Mouse (Mus musculus): ENCODE measurements around the gene Mymx. TPM values are rescaled to one million over a fixed set of nuclear protein-coding genes. Genes with fewer than 3 reads are reported as not detected.

The Mymx gene
- polyA plus RNA-seq, 2 experiments: 37.8 to 53.5 TPM

DNA sequence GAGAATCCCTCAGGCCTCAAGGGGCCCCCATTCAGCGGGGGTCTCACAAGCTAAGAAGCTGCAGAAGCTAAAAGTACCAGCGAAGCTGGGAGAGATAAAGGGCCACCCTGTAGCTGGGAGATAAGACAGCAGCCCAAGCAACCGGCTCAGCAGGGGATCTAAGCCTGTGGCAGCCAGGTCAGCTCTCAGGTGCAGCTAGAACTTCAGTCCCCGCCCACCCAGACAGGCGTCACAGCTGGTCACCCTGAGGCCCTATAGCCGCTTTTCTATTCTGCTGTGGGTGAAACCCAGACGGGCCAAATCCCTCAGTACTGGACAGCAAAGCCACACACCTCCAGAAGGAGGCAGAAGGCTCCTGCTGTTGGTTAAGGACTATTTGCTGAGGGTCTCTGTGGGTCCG lies 8.4 kb downstream of the Mymx start:
- no peak for ATAC-seq (ENCODE audit: low FRiP score, low read depth)

DNA sequence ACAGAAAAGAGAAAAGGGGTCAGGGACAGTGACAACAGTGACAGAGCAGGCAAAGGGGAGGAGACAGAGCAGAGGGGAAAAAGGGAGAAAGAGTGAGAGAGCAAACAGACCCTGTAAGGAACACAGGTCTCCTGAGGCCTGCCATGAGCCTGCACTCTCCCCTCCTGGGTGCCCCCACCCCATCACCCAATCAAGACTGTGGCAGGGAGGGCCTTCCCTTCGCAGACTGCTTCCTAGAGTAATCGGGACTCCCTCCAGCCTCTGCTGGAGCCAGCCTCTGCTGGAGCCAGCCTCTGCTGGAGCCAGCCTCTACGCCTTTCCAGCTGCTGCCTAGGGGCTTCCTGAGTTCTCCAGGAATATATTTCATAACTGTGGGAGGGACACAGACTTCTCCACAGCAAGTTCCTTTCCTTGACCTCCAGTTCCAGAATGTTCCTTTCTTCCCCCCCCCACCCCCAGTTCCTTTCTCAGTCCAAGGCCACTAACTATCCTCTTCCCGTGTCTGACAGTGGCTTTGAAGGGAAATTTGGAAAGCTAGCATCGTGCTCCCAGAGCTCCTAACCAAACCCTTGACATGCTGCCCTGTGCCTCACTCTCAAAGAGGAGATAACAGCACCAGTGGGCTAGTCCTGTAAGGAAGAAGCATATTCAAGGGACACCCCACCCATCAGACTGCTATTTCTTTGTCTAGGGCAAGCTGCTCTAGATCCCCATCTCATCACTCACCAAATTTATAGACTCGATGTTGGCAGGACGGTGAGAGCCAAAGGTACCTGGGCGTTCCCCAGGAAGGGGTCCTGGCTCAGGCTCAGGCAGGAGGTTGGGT lies 9.1 kb downstream of the Mymx start:
- Histone ChIP-seq H3K9me3 (ENCODE audit: control insufficient read depth, low read length) (no peaks in the 10 kb centered on the region), H3K27ac (replicated peaks; ENCODE audit: low read depth, low read length) (no peak overlapping the region), H3K9ac (ENCODE audit: low read depth, low read length, severe bottlenecking) (0 out of 2 replicates have a peak overlapping the region, but pooled peaks have one; percentile 17), H3K27me3 (ENCODE audit: control insufficient read depth, insufficient read depth, low read length) (no peaks in the 10 kb centered on the region), H3K4me3 (replicated peaks; ENCODE audit: low read length) (no peak overlapping the region; the same call in 1 of the 2 replicates), H3K4me1 (ENCODE audit: control insufficient read depth, insufficient read depth, low read length) (peaks cover 48% of the 10 kb centered on the region), H3K36me3 (ENCODE audit: control insufficient read depth, insufficient read depth, low read length) (peaks cover 17% of the 10 kb centered on the region), H3K4me2 (replicated peaks; ENCODE audit: low read depth, low read length, severe bottlenecking) (peak overlapping the region; percentile 88)
- TF ChIP-seq POLR2A (IDR thresholded peaks at IDR 0.05; ENCODE audit: borderline replicate concordance, extremely low read depth, insufficient read depth, insufficient read length): no peak
- no peak for DNase-seq (ENCODE audit: low spot score)
- 50% methylated on average over 7 of the region's 8 CpGs for WGBS
- no peak for ATAC-seq (ENCODE audit: low FRiP score, low read depth)

More for the DNA sequence above, 8.4 kb downstream of the Mymx start:
- Histone ChIP-seq H3K36me3 (ENCODE audit: control insufficient read depth, insufficient read depth, low read length) (peaks cover 10% of the 10 kb centered on the region), H3K27ac (replicated peaks; ENCODE audit: low read depth, low read length) (no peak overlapping the region), H3K4me2 (replicated peaks; ENCODE audit: low read depth, low read length, severe bottlenecking) (peak overlapping the region; percentile 88), H3K4me3 (replicated peaks; ENCODE audit: low read length) (no peak overlapping the region), H3K9me3 (ENCODE audit: control insufficient read depth, low read length) (no peaks in the 10 kb centered on the region), H3K27me3 (ENCODE audit: control insufficient read depth, insufficient read depth, low read length) (no peaks in the 10 kb centered on the region), H3K9ac (ENCODE audit: low read depth, low read length, severe bottlenecking) (no peak overlapping the region), H3K4me1 (ENCODE audit: control insufficient read depth, insufficient read depth, low read length) (peaks cover 48% of the 10 kb centered on the region)
- TF ChIP-seq POLR2A (IDR thresholded peaks at IDR 0.05; ENCODE audit: borderline replicate concordance, extremely low read depth, insufficient read depth, insufficient read length): no peak
- DNase-seq (ENCODE audit: low spot score): no peak
- WGBS: 33% methylated on average over 8 of the region's 8 CpGs

DNA sequence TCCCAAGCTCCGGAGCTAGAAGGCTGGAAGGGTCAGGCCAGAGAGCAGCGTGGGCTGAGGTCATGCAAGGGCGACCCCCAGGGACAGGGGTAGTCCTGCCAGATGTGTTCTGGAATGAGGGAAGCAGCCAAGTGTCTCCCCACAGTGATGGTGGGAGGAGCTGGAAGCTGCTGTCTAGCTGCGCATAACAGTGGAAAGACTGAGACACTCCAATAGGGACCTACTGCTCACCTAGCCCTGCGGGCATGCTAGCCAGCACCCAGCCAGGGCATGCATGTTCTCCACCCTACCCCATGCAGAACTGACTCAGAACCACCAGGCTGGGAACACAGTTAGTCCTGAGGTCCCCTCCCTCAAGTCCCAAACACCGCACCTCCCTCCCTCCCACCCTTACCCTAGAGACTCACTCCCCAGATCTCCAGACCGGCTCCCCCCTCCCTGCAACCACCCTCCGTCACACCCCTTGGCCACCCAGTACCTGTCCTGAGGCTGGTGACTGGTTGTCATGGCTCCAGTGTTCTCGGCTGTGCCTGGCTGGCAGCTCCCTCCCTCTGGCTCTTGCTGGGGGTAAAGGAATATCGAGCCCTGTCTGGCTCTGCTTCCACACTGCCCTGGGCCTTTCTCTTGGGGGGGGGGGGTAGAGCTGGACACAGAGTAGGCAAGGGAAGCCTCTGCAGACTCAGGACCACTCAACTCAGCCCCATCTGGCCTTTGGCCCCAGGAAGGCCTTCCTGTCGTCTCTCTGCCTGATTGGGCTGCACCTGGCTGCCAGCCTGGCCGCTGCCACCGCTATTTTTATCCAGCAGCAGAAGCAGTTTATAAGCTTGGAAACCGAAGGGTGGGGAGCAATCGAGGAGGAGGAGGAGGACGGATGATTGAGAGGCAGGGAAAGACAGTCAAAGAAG lies 9.9 kb downstream of the Mymx start:
- Histone ChIP-seq H3K9me3 (ENCODE audit: control insufficient read depth, low read length) (no peaks in the 10 kb centered on the region), H3K4me2 (replicated peaks; ENCODE audit: low read depth, low read length, severe bottlenecking) (peak overlapping the region; percentile 28), H3K27me3 (ENCODE audit: control insufficient read depth, insufficient read depth, low read length) (no peaks in the 10 kb centered on the region), H3K9ac (ENCODE audit: low read depth, low read length, severe bottlenecking) (0 out of 2 replicates have a peak overlapping the region, but pooled peaks have one; percentile 17), H3K4me1 (ENCODE audit: control insufficient read depth, insufficient read depth, low read length) (peaks cover 45% of the 10 kb centered on the region), H3K27ac (replicated peaks; ENCODE audit: low read depth, low read length) (no peak overlapping the region), H3K4me3 (replicated peaks; ENCODE audit: low read length) (no peak overlapping the region; the same call in 1 of the 2 replicates), H3K36me3 (ENCODE audit: control insufficient read depth, insufficient read depth, low read length) (peaks cover 22% of the 10 kb centered on the region)
- 41% methylated on average over 16 of the region's 16 CpGs for WGBS
- DNase-seq (ENCODE audit: low spot score) (no peak), ATAC-seq (ENCODE audit: low FRiP score, low read depth) (no peak)
- TF ChIP-seq POLR2A (IDR thresholded peaks at IDR 0.05; ENCODE audit: borderline replicate concordance, extremely low read depth, insufficient read depth, insufficient read length): no peak

DNA sequence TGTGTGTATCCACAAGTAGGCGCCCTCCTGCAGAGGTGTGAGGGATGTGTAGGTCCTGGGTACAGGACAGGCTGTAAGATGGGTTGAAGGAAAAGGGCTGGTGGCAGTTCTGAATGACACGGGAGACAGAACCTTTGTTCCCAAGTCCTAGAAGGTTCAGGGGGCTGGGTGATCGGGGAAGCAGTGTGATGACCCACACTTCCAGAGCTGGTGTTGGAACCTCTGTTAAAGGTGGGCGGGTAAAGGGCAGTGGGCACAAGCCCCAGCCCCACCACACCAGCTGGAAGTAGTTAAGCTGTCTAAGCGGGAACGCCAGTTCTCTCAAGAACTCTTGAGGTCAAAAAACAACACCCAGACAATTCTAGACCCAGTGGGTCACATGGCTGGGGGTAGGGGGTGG lies 11.5 kb downstream of the Mymx start:
- 54% methylated on average over 6 of the region's 6 CpGs for WGBS
- DNase-seq (ENCODE audit: low spot score): no peak
- H3K4me2 ChIP-seq (replicated peaks; ENCODE audit: low read depth, low read length, severe bottlenecking): no peak overlapping the region
- H3K9me3 ChIP-seq (ENCODE audit: control insufficient read depth, low read length): no peaks in the 10 kb centered on the region
- H3K27ac ChIP-seq (replicated peaks; ENCODE audit: low read depth, low read length): no peak overlapping the region
- H3K4me1 ChIP-seq (ENCODE audit: control insufficient read depth, insufficient read depth, low read length): peaks cover 34% of the 10 kb centered on the region
- H3K9ac ChIP-seq (ENCODE audit: low read depth, low read length, severe bottlenecking): no peak overlapping the region
- peaks cover 23% of the 10 kb centered on the region for H3K36me3 ChIP-seq (ENCODE audit: control insufficient read depth, insufficient read depth, low read length)
- H3K4me3 ChIP-seq (replicated peaks; ENCODE audit: low read length): no peak overlapping the region
- TF ChIP-seq POLR2A (IDR thresholded peaks at IDR 0.05; ENCODE audit: borderline replicate concordance, extremely low read depth, insufficient read depth, insufficient read length): no peak
- ATAC-seq (ENCODE audit: low FRiP score, low read depth): no peak
- no peaks in the 10 kb centered on the region for H3K27me3 ChIP-seq (ENCODE audit: control insufficient read depth, insufficient read depth, low read length)

DNA sequence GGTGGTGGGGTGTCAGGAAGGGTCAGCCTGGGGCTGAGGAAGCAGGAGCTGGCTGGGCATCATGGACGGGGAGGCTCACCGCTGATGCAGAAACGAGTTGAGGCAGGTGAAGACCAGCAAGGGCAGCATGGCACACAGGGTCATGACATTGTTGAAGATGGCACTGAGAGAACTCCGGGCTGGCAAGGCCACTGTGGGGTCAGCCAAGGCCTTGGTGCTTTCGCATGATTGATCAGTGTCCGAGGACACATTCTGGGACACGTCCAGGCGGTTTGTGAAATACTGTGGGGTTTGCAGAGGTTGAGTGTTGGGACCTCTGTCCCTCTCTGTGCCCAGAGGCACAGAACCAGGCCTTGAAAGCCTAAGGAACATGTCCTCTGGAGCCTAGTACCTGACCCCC lies 12.1 kb downstream of the Mymx start:
- Histone ChIP-seq H3K36me3 (ENCODE audit: control insufficient read depth, insufficient read depth, low read length) (peaks cover 23% of the 10 kb centered on the region), H3K9me3 (ENCODE audit: control insufficient read depth, low read length) (no peaks in the 10 kb centered on the region), H3K9ac (ENCODE audit: low read depth, low read length, severe bottlenecking) (no peak overlapping the region), H3K27me3 (ENCODE audit: control insufficient read depth, insufficient read depth, low read length) (no peaks in the 10 kb centered on the region), H3K4me2 (replicated peaks; ENCODE audit: low read depth, low read length, severe bottlenecking) (no peak overlapping the region), H3K4me3 (replicated peaks; ENCODE audit: low read length) (no peak overlapping the region), H3K4me1 (ENCODE audit: control insufficient read depth, insufficient read depth, low read length) (peaks cover 37% of the 10 kb centered on the region), H3K27ac (replicated peaks; ENCODE audit: low read depth, low read length) (no peak overlapping the region)
- ATAC-seq (ENCODE audit: low FRiP score, low read depth): no peak
- no peak for TF ChIP-seq POLR2A (IDR thresholded peaks at IDR 0.05; ENCODE audit: borderline replicate concordance, extremely low read depth, insufficient read depth, insufficient read length)
- no peak for DNase-seq (ENCODE audit: low spot score)
- 94% methylated on average over 8 of the region's 8 CpGs for WGBS
